Mouse (Mus musculus) left cerebral cortex, postnatal 4 days (tissue): ENCODE results near the gene Nccrp1. TPM values are rescaled to one million over a fixed set of nuclear protein-coding genes. Genes with fewer than 3 reads are reported as not detected.
"Not testable (repeated sequence)": the region's sequence is repeated elsewhere in the genome, so short reads cannot be mapped to it uniquely, and the experiment has no call there.

ENCODE experiments used
- DNase-seq: peaks from one replicate; pipeline ENCODE4 v3.0.0-alpha.2; 2022
- intact Hi-C: fragments of 180-260 bp; cut with DNase I; formaldehyde crosslinking; loops from one replicate; pipeline ENCODE4 v1.15.1; 2025
- microRNA-seq: library from miRNA; unstranded; fragments of <30 nt; microRNA quantifications from one replicate; pipeline ENCODE4 v1.2.0, GENCODE M21; 2022
- total RNA-seq, 2 experiments: library from RNA; stranded (reverse); gene quantifications; 2 replicates each; pipeline ENCODE4 v1.2.3; 2021

The Nccrp1 gene
- total RNA-seq, 2 experiments from 2014 or later: not detected

GRCm38 (mm10) chr7:28538886-28539285 is 8.2 kb downstream of the Nccrp1 start:
- intact Hi-C loops, DNase-seq: not testable (repeated sequence)

- intact Hi-C loops: no loop called here
- no peak for DNase-seq
Observed at GRCm38 (mm10) chr7:28532005-28532404, 15.0 kb downstream of the Nccrp1 start.

GRCm38 (mm10) chr7:28527922-28528719 is 18.9 kb downstream of the Nccrp1 start:
- intact Hi-C loops: no loop called here

GRCm38 (mm10) chr7:28522536-28522935 is 24.5 kb downstream of the Nccrp1 start, which contains the start of gene Ifnl3:
Gene Ifnl3, plus strand, starts transcription at chr7:28522836.
- intact Hi-C loops, DNase-seq: not testable (repeated sequence)

More at GRCm38 (mm10) chr7:28527922-28528719, 18.9 kb downstream of the Nccrp1 start:
- peak; percentile 78 for DNase-seq

- no peak for DNase-seq
Observed at GRCm38 (mm10) chr7:28511441-28511840, 35.6 kb downstream of the Nccrp1 start.

GRCm38 (mm10) chr7:28510405-28510974 is 36.6 kb downstream of the Nccrp1 start, which contains the start of gene Ifnl2:
Gene Ifnl2, minus strand, starts transcription at chr7:28510455.
- DNase-seq, intact Hi-C loops: not testable (repeated sequence)

More at GRCm38 (mm10) chr7:28511441-28511840, 35.6 kb downstream of the Nccrp1 start:
- intact Hi-C loops: no loop called here

GRCm38 (mm10) chr7:28509121-28509520 is 37.9 kb downstream of the Nccrp1 start:
- intact Hi-C loops, DNase-seq: not testable (repeated sequence)

GRCm38 (mm10) chr7:28505585-28505984 is 41.5 kb downstream of the Nccrp1 start:
- intact Hi-C loops: no loop called here

GRCm38 (mm10) chr7:28495426-28495825 is 51.6 kb downstream of the Nccrp1 start:
- intact Hi-C loops: no loop called here
- no peak for DNase-seq

More at GRCm38 (mm10) chr7:28505585-28505984, 41.5 kb downstream of the Nccrp1 start:
- no peak for DNase-seq

Small RNA genes within 50 kb of the gene (microRNA-seq; reads per million reads assigned to microRNA genes)
- gene Mir7049: 1.5 reads per million

Other genes with a start within 250 kb of the Nccrp1 start
- 1 to 10 TPM; 6.9 to 8.1 TPM for gene Dll3, start 245.0 kb downstream of the Nccrp1 start, total RNA-seq
- gene Timm50, start 235.2 kb downstream of the Nccrp1 start, total RNA-seq: 10 to 100 TPM; 59.7 to 66.7 TPM
- gene Supt5, start 208.5 kb downstream of the Nccrp1 start, total RNA-seq: 100 to 1,000 TPM; 111 TPM
- gene Rps16, start 196.6 kb downstream of the Nccrp1 start, total RNA-seq: 100 to 1,000 TPM; 913 to 959 TPM
- gene Plekhg2, start 174.7 kb downstream of the Nccrp1 start, total RNA-seq: 10 to 100 TPM; 25.0 to 33.3 TPM
- 1 to 10 TPM; 1.9 to 2.3 TPM for gene Zfp36, start 167.0 kb downstream of the Nccrp1 start, total RNA-seq
- gene Med29, start 154.5 kb downstream of the Nccrp1 start, total RNA-seq: 10 to 100 TPM; 18.6 to 19.7 TPM
- gene Paf1, start 154.3 kb downstream of the Nccrp1 start, total RNA-seq: 10 to 100 TPM; 77.7 to 86.8 TPM
- 1 to 10 TPM; 2.5 to 3.3 TPM for gene Gmfg, start 109.8 kb downstream of the Nccrp1 start, total RNA-seq
- gene Lrfn1, start 95.3 kb downstream of the Nccrp1 start, total RNA-seq: 100 to 1,000 TPM; 125 TPM
- not detected for gene Ifnl2, start 36.8 kb downstream of the Nccrp1 start, total RNA-seq
- not detected for gene Ifnl3, start 24.4 kb downstream of the Nccrp1 start, total RNA-seq
- not detected for gene Sycn, start 6.4 kb downstream of the Nccrp1 start, total RNA-seq
- 10 to 100 TPM; 67.9 to 70.0 TPM for gene Samd4b, start 50.9 kb upstream of the Nccrp1 start, total RNA-seq
- 10 to 100 TPM; 11.6 to 11.9 TPM for gene Pak4, start 50.9 kb upstream of the Nccrp1 start, total RNA-seq
- under 1 TPM; 0.18 to 0.89 TPM for gene Acp7, start 84.1 kb upstream of the Nccrp1 start, total RNA-seq
- 10 to 100 TPM; 20.1 to 22.8 TPM for gene Fbxo27, start 145.6 kb upstream of the Nccrp1 start, total RNA-seq
- gene Fbxo17, start 169.6 kb upstream of the Nccrp1 start, total RNA-seq: 1 to 10 TPM; 2.9 to 3.7 TPM
- gene Mrps12, start 194.6 kb upstream of the Nccrp1 start, total RNA-seq: 10 to 100 TPM; 41.1 to 41.6 TPM
- 10 to 100 TPM; 11.9 to 13.3 TPM for gene Sars2, start 194.7 kb upstream of the Nccrp1 start, total RNA-seq
- under 1 TPM in 1 of 2 experiments, not detected in 1; 0.68 TPM for gene Ccer2, start 208.9 kb upstream of the Nccrp1 start, total RNA-seq
- gene Sirt2, start 219.5 kb upstream of the Nccrp1 start, total RNA-seq: 10 to 100 TPM; 91.5 to 99.9 TPM
- gene Nfkbib, start 220.3 kb upstream of the Nccrp1 start, total RNA-seq: 10 to 100 TPM; 35.3 to 35.6 TPM
- 1 to 10 TPM; 1.5 to 1.6 TPM for gene Rinl, start 241.7 kb upstream of the Nccrp1 start, total RNA-seq